Comparison of ENCODE assay signal across 8 mouse cellular contexts in genomic region chr5:35773274-35774136, GRCm38 (mm10). TPM values are rescaled to one million over a fixed set of nuclear protein-coding genes. Genes with fewer than 3 reads are reported as not detected.
DNase-seq lines count a peak whose midpoint lies in the region; ATAC-seq and TF ChIP-seq lines count a peak whose summit lies in the region.

No protein-coding gene starts in this region.

- 44% methylated on average over 13 of the region's 13 CpGs for WGBS in kidney, embryonic 14.5 days
- WGBS in cerebellum, adult 2 months, result 50% methylated on average over 13 of the region's 13 CpGs
- WGBS in forebrain, embryonic 15.5 days, result 67% methylated on average over 13 of the region's 13 CpGs

- TF ChIP-seq POLR2A in cerebellum, adult 2 months (IDR thresholded peaks at IDR 0.05; ENCODE audit: borderline replicate concordance, insufficient read depth, low read length), result no peak

- H3K9me3 ChIP-seq in kidney, embryonic 14.5 days (ENCODE audit: control insufficient read depth, low read length), result no peaks in the 10 kb centered on the region
- H3K9me3 ChIP-seq in forebrain, embryonic 15.5 days, result no peaks in the 10 kb centered on the region

- peak; percentile 25 for ATAC-seq in kidney, embryonic 14.5 days (ENCODE audit: low FRiP score, low TSS enrichment)
- ATAC-seq in forebrain, embryonic 15.5 days (replicated peaks), result no peak
- no peak for ATAC-seq in inflammation-experienced regulatory T-cells, adult 6 months

- no peaks in the 10 kb centered on the region for H3K36me3 ChIP-seq in kidney, embryonic 14.5 days (ENCODE audit: control insufficient read depth, insufficient read depth, low read length)
- no peaks in the 10 kb centered on the region for H3K36me3 ChIP-seq in forebrain, embryonic 15.5 days

- peaks cover 10% of the 10 kb centered on the region for H3K4me1 ChIP-seq in kidney, embryonic 14.5 days (ENCODE audit: control insufficient read depth, insufficient read depth, low read length)
- H3K4me1 ChIP-seq in cerebellum, adult 2 months (ENCODE audit: control insufficient read depth, insufficient read depth, low read length), result peaks cover 18% of the 10 kb centered on the region
- H3K4me1 ChIP-seq in forebrain, embryonic 15.5 days, result no peaks in the 10 kb centered on the region

- H3K9ac ChIP-seq in kidney, embryonic 14.5 days (ENCODE audit: low read depth, low read length), result no peak overlapping the region
- no peak overlapping the region for H3K9ac ChIP-seq in forebrain, embryonic 15.5 days (replicated peaks)

- H3K27me3 ChIP-seq in kidney, embryonic 14.5 days (ENCODE audit: control insufficient read depth, insufficient read depth, low read length), result no peaks in the 10 kb centered on the region
- H3K27me3 ChIP-seq in cerebellum, adult 2 months (ENCODE audit: control insufficient read depth, insufficient read depth, low read length), result no peaks in the 10 kb centered on the region
- no peaks in the 10 kb centered on the region for H3K27me3 ChIP-seq in forebrain, embryonic 15.5 days

- no peak for DNase-seq in kidney, adult 9 months
- DNase-seq in NIH3T3 (ENCODE audit: low read depth), result peak; percentile 31
- peak; percentile 64 to 69 for DNase-seq in cerebellum, adult 2 months
- DNase-seq in kidney, postnatal 4 days, result peak; percentile 59 to 65
- no peak for DNase-seq in right cerebral cortex, postnatal 14 days

- H3K4me2 ChIP-seq in kidney, embryonic 14.5 days (replicated peaks; ENCODE audit: low read depth, low read length), result no peak overlapping the region
- no peak overlapping the region for H3K4me2 ChIP-seq in forebrain, embryonic 15.5 days (replicated peaks)

- no peak overlapping the region for H3K4me3 ChIP-seq in kidney, embryonic 14.5 days (ENCODE audit: low read length)
- H3K4me3 ChIP-seq in cerebellum, adult 2 months (replicated peaks; ENCODE audit: insufficient read depth, low read depth, low read length), result no peak overlapping the region
- H3K4me3 ChIP-seq in forebrain, embryonic 15.5 days, result no peak overlapping the region

- H3K27ac ChIP-seq in kidney, embryonic 14.5 days (ENCODE audit: low read depth, low read length), result no peak overlapping the region
- H3K27ac ChIP-seq in cerebellum, adult 2 months (ENCODE audit: insufficient read depth, low read length), result no peak overlapping the region
- H3K27ac ChIP-seq in forebrain, embryonic 15.5 days (replicated peaks), result no peak overlapping the region

- no peak for TF ChIP-seq CTCF in cerebellum, adult 2 months (IDR thresholded peaks at IDR 0.05; ENCODE audit: borderline replicate concordance, insufficient read depth, low read depth, low read length)

RNA-seq across cellular contexts. Expression of gene Ablim2, which starts 15.8 kb away (rescaled TPM):
- 0.30 and 2.5 TPM in 2 replicates for polyA plus RNA-seq in kidney, embryonic 14.5 days (2014; fragmentation: Nextera tagmentation; extraction: Ambion mirVana)
- polyA plus RNA-seq in cerebellum, adult 2 months (2012; rRNA removed), result 89.2 and 99.9 TPM in 2 replicates
- 8.5 and 9.1 TPM in 2 replicates for polyA plus RNA-seq in forebrain, embryonic 15.5 days (2015; fragmentation: Nextera tagmentation; extraction: Ambion mirVana)
- polyA plus RNA-seq in inflammation-experienced regulatory T-cells, adult 6 months (2017; shearing (Covaris generic)), result 1 to 10 TPM; 1.8 to 2.1 (median 1.8) TPM

RNA-seq across cellular contexts. Expression of gene Sh3tc1, which starts 33.7 kb away (rescaled TPM):
- 4.2 and 11.3 TPM in 2 replicates for polyA plus RNA-seq in kidney, embryonic 14.5 days (2014; fragmentation: Nextera tagmentation; extraction: Ambion mirVana)
- 1.2 and 1.7 TPM in 2 replicates for polyA plus RNA-seq in cerebellum, adult 2 months (2012; rRNA removed)
- 1.5 and 1.9 TPM in 2 replicates for polyA plus RNA-seq in forebrain, embryonic 15.5 days (2015; fragmentation: Nextera tagmentation; extraction: Ambion mirVana)
- polyA plus RNA-seq in inflammation-experienced regulatory T-cells, adult 6 months (2017; shearing (Covaris generic)), result 1 to 10 TPM; 1.1 to 2.2 (median 1.4) TPM

Comparison
In these comparisons a context has a peak if more than half of its experiments do, and no peak if none do; other contexts are left out.
1. DNase-seq: peak in NIH3T3 (single experiment), cerebellum, adult 2 months (2 of 2) and kidney, postnatal 4 days (2 of 2); none in kidney, adult 9 months (single experiment) and right cerebral cortex, postnatal 14 days (single experiment).